Mouse (Mus musculus) liver, embryonic 11.5 days (tissue): ENCODE results near the gene Sbk1. TPM values are rescaled to one million over a fixed set of nuclear protein-coding genes. Genes with fewer than 3 reads are reported as not detected.
"Not testable (repeated sequence)": the region's sequence is repeated elsewhere in the genome, so short reads cannot be mapped to it uniquely, and the experiment has no call there.

Experiments
- ATAC-seq: fragments of 200-750 bp; cut with Nextera tagmentation; replicated peaks from 2 replicates; pipeline ENCODE4 v1.8.0; 2017; ENCODE audit warnings: moderate number of reproducible peaks, mild to moderate bottlenecking, moderate TSS enrichment, moderate library complexity; ENCODE audit not compliant: low FRiP score
- DNase-seq: peaks from one replicate; pipeline ENCODE4 v3.0.0-alpha.2; 2017; ENCODE audit warnings: low spot score
- H3K27ac ChIP-seq: fragments of 300-500 bp; sonication (generic); 2 replicates; pipeline ENCODE4 v1.5.1; 2014; ENCODE audit warnings: mild to moderate bottlenecking, low read depth, low read length, control low read depth
- H3K27me3 ChIP-seq: fragments of 300-500 bp; sonication (generic); replicated peaks from 2 replicates; pipeline ENCODE4 v1.6.1; 2014; ENCODE audit warnings: low read length, mixed read lengths; ENCODE audit not compliant: control insufficient read depth, insufficient read depth
- H3K36me3 ChIP-seq: fragments of 300-500 bp; sonication (generic); 2 replicates; pipeline ENCODE4 v1.6.1; 2014; ENCODE audit warnings: mild to moderate bottlenecking, low read length, moderate library complexity, mixed read lengths; ENCODE audit not compliant: control insufficient read depth, insufficient read depth
- H3K4me1 ChIP-seq: fragments of 300-500 bp; sonication (generic); replicated peaks from 2 replicates; pipeline ENCODE4 v1.6.1; 2014; ENCODE audit warnings: low read length, mixed read lengths; ENCODE audit not compliant: control insufficient read depth, insufficient read depth
- H3K4me2 ChIP-seq: fragments of 300-500 bp; sonication (generic); 2 replicates; pipeline ENCODE4 v1.6.1; 2014; ENCODE audit warnings: mild to moderate bottlenecking, control low read depth, moderate library complexity
- H3K4me3 ChIP-seq: fragments of 300-500 bp; sonication (generic); 2 replicates; pipeline ENCODE4 v1.5.1; 2014; ENCODE audit warnings: low read depth, low read length, control low read depth
- H3K9ac ChIP-seq: fragments of 300-500 bp; sonication (generic); 2 replicates; pipeline ENCODE4 v1.6.1; 2014; ENCODE audit warnings: low read depth, low read length, control low read depth
- H3K9me3 ChIP-seq: fragments of 300-500 bp; sonication (generic); 2 replicates; pipeline ENCODE4 v1.6.1; 2016; ENCODE audit warnings: low read length, inconsistent platforms, mixed read lengths; ENCODE audit not compliant: control insufficient read depth
- WGBS: fragments of 180-500 bp; shearing (Covaris S2); extraction: QIAGEN DNeasy Blood & Tissue Kit; methylation state at CpG from one replicate; pipeline ENCODE4 v1.1.7; 2014; 5-methylcytosine and 5-hydroxymethylcytosine counted together
- polyA plus RNA-seq: library from polyadenylated mRNA; unstranded; fragments of >200 nt; fragmentation: Nextera tagmentation; extraction: Ambion mirVana; gene quantifications from 2 replicates; pipeline ENCODE4 v1.2.1, GENCODE M21; 2014

Sbk1 gene
- polyA plus RNA-seq, 1 experiment from 2014 or later = 13.6 TPM

- 74% methylated on average over 8 of the region's 8 CpGs for WGBS
- H3K27ac ChIP-seq = no peak overlapping the region
- H3K4me1 ChIP-seq = peaks cover 11% of the 10 kb centered on the region
- peaks cover 4% of the 10 kb centered on the region for H3K27me3 ChIP-seq
- no peaks in the 10 kb centered on the region for H3K9me3 ChIP-seq
- no peak for ATAC-seq
- H3K36me3 ChIP-seq = peaks cover 2% of the 10 kb centered on the region
- H3K4me3 ChIP-seq = no peak overlapping the region
- no peak overlapping the region for H3K4me2 ChIP-seq
- DNase-seq = no peak
- H3K9ac ChIP-seq = no peak overlapping the region
These were observed 7.5 kb downstream of the Sbk1 start for GRCm38 (mm10) chr7:126279774-126280482.

DNA sequence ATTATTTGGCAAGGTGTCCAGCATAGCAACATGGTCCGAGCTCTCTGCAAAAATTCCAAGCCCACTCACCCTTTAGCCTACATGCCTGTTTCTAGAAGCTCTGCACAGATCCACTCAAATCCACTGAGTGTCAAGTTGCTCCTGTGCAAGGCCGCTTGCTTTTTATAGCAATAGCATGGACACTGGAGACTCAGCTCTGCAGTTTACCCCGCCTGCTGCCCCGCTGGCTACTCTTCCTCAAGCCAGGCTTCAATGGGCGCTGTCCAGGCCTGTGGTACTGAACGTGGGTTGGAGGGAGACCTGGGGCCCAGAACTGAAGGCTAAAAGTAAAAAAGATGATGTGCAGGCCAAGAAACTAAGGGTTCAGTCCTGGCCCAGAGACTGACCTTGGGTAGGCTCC lies 8.3 kb downstream of the Sbk1 start:
- DNase-seq (no peak), ATAC-seq (no peak)
- H3K4me3 ChIP-seq = no peak overlapping the region
- H3K9ac ChIP-seq = no peak overlapping the region
- H3K4me1 ChIP-seq = peaks cover 7% of the 10 kb centered on the region
- 46% methylated on average over 6 of the region's 6 CpGs for WGBS
- H3K27me3 ChIP-seq = 0 out of 2 replicates have a peak, but pooled peaks cover 2% of the 10 kb centered on the region
- H3K27ac ChIP-seq = no peak overlapping the region
- no peaks in the 10 kb centered on the region for H3K9me3 ChIP-seq
- no peak overlapping the region for H3K4me2 ChIP-seq
- H3K36me3 ChIP-seq = peaks cover 2% of the 10 kb centered on the region

DNA sequence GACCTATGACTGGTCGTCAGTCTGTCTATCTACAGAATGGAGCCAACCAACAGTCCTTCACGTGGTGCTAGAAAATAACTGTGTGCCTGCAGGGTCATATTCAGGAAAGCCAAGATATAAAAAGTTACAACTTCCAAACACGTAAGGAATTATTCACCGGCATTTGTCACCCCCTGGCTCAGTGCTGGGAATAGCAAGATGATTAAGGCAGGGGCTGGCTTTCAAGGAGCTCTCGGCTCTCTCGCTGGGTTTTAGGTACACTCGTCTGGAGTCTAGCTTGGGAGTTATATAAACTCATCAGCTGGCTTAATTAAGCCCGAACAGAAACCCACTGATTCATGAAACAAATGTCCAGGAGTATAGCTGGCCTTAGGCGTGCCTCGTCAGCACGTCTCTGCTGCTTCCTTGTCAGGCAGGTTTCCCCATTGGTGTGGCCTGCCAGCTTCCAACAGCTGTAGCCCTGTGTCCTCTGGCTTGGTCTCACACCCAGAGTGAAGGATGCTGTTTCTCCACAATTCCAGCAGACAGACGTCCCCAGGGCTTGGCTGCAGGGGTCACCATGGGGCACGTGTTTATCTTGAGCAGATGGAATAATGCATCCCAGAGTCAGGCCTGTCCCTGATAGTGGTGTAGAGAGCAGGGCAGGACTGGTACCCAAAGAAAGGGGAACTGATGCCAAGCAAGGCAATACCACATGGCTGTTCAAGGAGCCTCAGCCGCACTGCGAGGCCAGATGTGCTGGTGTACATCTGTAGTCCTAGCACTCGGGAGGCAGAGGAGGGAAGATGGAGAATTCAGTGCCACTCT lies 9.7 kb downstream of the Sbk1 start:
- peaks cover 2% of the 10 kb centered on the region; the same call in 1 of the 2 replicates for H3K36me3 ChIP-seq
- H3K9me3 ChIP-seq = no peaks in the 10 kb centered on the region
- 83% methylated on average over 16 of the region's 16 CpGs for WGBS
- no peaks in the 10 kb centered on the region for H3K27me3 ChIP-seq
- peaks cover 6% of the 10 kb centered on the region for H3K4me1 ChIP-seq
- no peak overlapping the region for H3K4me2 ChIP-seq
- ATAC-seq = no peak
- no peak overlapping the region for H3K27ac ChIP-seq
- no peak overlapping the region for H3K4me3 ChIP-seq
- H3K9ac ChIP-seq = no peak overlapping the region
- no peak for DNase-seq

DNA sequence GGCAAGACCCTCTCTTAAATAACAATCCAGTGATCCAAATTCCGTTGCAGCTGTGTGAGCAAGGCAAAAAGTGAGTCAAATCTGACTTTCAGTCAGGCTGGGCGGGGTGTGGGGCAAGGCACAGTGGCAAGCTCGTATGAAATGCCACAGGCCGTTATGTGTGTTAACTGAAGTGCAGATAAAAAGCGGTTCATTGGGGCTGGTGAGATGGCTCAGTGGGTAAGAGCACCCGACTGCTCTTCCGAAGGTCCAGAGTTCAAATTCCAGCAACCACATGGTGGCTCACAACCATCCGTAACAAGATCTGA lies 10.2 kb downstream of the Sbk1 start:
- ATAC-seq, H3K36me3 ChIP-seq, H3K9ac ChIP-seq, H3K4me1 ChIP-seq, H3K4me3 ChIP-seq, H3K27me3 ChIP-seq, H3K27ac ChIP-seq, H3K4me2 ChIP-seq, DNase-seq, H3K9me3 ChIP-seq: not testable (repeated sequence)
- WGBS = 77% methylated on average over 7 of the region's 8 CpGs

GRCm38 (mm10) chr7:126284021-126284420 lies 11.6 kb downstream of the Sbk1 start:
- no peak for DNase-seq
- ATAC-seq = no peak
- H3K4me1 ChIP-seq = peaks cover 6% of the 10 kb centered on the region

DNA sequence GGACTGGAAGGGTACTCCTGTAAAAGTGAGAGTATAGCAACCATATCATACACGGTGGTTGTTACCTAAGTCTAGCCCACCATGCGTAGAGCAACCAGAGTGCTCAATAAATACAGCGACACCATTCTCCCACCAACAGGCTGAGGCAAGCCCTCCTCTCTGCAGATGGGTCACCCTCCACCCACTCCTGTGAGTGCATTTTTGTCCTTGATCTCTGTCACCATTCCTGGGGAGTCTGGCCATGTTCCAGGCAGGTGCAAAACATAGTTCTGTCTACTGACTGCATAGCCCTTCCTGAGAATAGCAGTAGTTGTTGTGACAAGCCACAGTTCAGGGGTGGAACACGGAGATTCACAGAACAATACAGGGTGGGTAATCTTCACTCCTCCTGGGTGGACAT lies 12.0 kb downstream of the Sbk1 start:
- 82% methylated on average over 4 of the region's 4 CpGs for WGBS
- Histone ChIP-seq H3K4me1 (peaks cover 6% of the 10 kb centered on the region), H3K9me3 (no peaks in the 10 kb centered on the region), H3K9ac (no peak overlapping the region), H3K4me3 (no peak overlapping the region), H3K4me2 (no peak overlapping the region), H3K27me3 (no peaks in the 10 kb centered on the region), H3K36me3 (no peaks in the 10 kb centered on the region), H3K27ac (no peak overlapping the region)
- DNase-seq (no peak), ATAC-seq (no peak)

More at GRCm38 (mm10) chr7:126284021-126284420, 11.6 kb downstream of the Sbk1 start:
- Histone ChIP-seq H3K4me3 (no peak overlapping the region), H3K9ac (no peak overlapping the region), H3K9me3 (no peaks in the 10 kb centered on the region), H3K27ac (no peak overlapping the region), H3K36me3 (no peaks in the 10 kb centered on the region), H3K4me2 (no peak overlapping the region), H3K27me3 (no peaks in the 10 kb centered on the region)
- WGBS = 79% methylated on average over 5 of the region's 5 CpGs

DNA sequence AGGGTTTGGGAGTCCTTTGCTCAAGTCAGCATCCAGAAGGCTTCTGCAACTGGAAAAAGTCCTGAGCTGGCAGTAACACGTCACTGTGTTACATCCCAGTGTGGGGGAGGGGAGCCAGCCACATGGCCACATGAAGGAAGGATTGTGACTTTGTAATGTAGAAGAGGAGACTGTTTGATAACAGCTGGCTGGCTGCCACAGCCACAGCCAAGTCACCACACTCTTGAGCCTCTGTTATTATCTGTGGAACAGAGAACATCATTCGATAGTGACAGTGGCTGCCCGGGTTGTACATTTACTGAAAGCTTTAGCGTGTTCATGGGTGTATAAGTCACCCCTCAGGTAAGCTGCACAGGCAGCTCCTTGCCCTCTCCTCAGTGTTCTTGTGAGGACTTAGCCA lies 12.4 kb downstream of the Sbk1 start:
- Histone ChIP-seq H3K27me3 (no peaks in the 10 kb centered on the region), H3K36me3 (no peaks in the 10 kb centered on the region), H3K9me3 (no peaks in the 10 kb centered on the region), H3K9ac (no peak overlapping the region), H3K4me2 (no peak overlapping the region), H3K4me3 (no peak overlapping the region), H3K4me1 (peaks cover 6% of the 10 kb centered on the region), H3K27ac (no peak overlapping the region)
- DNase-seq = no peak
- ATAC-seq = no peak
- 57% methylated on average over 4 of the region's 4 CpGs for WGBS

DNA sequence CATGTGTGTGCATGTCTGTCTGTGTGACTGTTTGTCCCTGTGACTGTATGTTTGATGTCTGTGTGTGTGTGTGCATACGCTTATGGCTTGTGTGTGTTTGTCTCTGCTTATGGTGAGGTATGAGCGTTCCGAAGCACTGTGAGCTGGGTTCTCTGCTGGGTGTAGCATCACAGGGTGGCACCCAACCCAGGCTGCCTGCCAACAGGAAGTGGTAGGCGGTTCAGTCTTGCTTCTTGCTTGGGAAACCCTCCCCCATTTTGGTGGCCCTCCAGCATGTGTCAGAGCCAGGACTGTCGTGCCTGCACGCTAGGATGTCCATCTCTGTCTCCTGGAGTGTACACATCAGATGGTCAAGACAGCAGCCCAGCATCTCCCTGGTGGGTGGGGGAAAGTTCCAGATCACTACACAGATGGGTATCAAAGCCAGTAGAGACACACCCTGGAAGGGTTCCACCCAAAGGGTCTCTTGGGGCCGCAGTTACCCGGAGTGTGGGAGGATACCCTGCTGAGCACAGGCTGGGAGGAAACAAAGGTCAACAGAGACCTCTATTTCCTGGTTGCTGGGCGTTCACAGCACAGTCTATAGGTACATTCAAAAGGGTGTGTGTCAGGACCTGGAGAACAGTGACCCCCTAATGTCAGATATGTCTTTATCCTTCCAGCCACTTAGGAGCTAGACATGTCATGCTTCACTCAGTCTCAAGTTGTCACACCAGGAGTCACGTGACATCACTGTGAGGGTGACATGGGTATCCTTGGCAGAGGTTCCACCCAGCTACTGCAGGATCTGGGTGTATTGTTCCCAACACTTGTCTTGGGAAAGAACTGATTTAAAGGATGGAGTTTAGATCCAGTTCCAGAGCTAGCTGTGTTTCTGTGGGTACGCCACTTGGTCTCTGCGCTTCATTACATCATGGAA lies 13.1 kb downstream of the Sbk1 start:
- WGBS = 73% methylated on average over 12 of the region's 12 CpGs
- Histone ChIP-seq H3K9ac (no peak overlapping the region), H3K9me3 (no peaks in the 10 kb centered on the region), H3K27ac (no peak overlapping the region), H3K4me1 (peaks cover 6% of the 10 kb centered on the region), H3K4me2 (no peak overlapping the region), H3K36me3 (no peaks in the 10 kb centered on the region), H3K4me3 (no peak overlapping the region), H3K27me3 (no peaks in the 10 kb centered on the region)
- DNase-seq = no peak
- ATAC-seq = no peak
